Mouse (Mus musculus): ENCODE data around the gene Eif3c.

Gene Eif3c

DNA sequence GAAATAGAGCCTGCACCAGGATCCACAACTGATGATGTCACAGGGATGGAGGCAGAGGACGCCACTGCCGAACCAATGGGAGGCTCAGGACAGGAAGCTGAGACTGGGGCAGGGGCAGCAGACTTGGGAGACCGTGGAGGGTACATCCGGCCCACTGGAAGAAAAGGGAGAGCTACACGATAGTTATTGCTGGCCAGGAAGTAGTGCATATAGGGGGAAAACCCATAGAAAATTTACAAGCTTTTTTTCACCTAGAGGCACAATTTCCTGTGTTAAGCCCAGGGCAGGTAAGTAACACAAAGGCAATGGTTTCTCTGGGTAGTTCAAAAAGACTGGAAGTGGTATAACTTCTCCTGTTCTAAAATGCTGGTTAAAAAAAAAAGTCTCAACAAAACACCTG lies 69.7 kb downstream of the Eif3c start:
- in situ Hi-C loops (cut with MboI, MseI) = loop anchor here (5.0 kb wide), 1 partner anchor 66 kb away; no protein-coding TSS in a partner anchor
